Mouse (Mus musculus): ENCODE results near the gene Smpd3.
"Not testable (repeated sequence)": the region's sequence is repeated elsewhere in the genome, so short reads cannot be mapped to it uniquely, and the experiment has no call there.

Gene Smpd3

DNA sequence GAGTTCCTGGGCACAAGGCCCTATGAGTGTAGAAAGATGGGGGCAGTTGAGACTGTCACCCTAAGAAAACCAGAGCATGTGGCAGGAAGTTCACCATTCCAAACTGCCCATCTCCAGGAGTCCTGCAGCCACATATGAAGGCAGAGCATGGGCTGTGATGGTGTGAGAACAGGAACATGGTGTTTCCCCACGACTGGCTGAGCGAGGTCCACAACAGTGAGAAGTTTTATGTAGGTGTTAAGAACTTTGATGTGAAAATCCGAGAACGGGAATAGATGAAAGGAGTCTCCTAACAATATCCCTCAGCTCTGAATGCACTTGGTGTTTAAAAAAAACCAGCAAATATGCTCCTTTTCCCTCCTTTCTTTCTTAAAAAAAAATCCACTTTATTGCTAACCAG, 5.3 kb downstream of the Smpd3 start:
- CTCF ChIA-PET, result no interaction called here

- CTCF ChIA-PET, result no interaction called here
Observed at GRCm38 (mm10) chr8:106326624-106327023, 11.2 kb downstream of the Smpd3 start.

- CTCF ChIA-PET, result no interaction called here
Observed at GRCm38 (mm10) chr8:106321434-106321833, 16.4 kb downstream of the Smpd3 start.

- CTCF ChIA-PET, result no interaction called here
Observed at GRCm38 (mm10) chr8:106320002-106320401, 17.8 kb downstream of the Smpd3 start.

- CTCF ChIA-PET, result interaction anchor here (0.7 kb wide), 1 partner anchor 29 kb away, joined by 6 read pairs; no protein-coding TSS in a partner anchor
Observed at GRCm38 (mm10) chr8:106317091-106317490, 20.7 kb downstream of the Smpd3 start.

DNA sequence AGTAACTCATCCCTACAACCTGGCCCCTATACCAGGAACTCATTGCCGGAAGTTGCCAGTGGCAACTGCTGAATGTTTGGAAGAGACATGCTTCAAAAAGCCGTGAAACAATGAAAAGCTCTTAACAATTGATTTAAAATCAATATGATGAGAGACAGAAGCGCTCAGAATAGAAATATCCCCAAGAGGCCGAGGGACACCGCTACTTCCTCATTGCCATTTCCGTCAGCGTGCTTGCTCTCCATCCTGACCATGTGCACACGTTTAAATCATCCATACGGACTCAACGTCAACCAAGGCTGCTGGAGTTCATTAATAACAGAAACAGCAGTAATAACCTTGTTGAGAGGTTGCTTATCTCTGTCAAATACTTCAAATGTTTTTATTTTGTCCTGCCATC, 21.3 kb downstream of the Smpd3 start:
- CTCF ChIA-PET, result no interaction called here

DNA sequence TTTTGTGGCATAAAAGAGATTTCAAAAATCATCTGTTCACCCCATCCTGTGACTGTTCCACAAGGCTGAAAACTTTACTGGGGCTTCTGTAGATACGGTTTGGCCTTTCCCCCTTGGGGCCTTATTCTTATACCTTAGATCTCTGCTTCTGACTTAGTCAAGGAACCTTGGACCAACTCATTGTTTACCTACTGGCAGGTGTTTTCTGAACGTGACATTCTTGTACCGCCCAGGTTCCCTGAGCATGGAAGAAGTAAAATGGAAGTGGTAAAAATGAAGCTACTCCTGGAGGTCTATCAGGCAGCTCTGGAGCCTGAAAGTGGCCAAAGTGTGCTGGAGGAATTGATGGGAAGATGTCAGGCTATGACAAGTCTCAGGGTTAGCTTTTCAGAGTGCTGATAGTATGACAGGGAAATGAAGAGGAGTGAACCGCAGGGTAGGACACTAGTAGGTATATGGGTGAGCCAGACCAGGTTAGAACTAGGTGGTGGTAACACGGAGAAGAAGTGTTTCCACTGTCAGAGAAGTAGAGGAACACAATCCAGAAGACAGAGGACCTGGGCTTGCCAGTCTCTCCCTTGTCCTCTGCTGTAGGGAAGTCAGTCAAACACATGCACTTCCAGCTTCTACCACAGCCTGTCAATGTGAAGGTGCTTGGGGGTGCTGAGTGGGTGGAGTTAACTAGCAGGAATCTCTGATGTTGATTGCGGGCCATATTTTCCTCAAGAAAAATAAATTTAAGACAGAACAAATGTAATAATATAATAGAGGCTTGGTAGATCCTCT, 22.2 kb downstream of the Smpd3 start:
- CTCF ChIA-PET, result no interaction called here

DNA sequence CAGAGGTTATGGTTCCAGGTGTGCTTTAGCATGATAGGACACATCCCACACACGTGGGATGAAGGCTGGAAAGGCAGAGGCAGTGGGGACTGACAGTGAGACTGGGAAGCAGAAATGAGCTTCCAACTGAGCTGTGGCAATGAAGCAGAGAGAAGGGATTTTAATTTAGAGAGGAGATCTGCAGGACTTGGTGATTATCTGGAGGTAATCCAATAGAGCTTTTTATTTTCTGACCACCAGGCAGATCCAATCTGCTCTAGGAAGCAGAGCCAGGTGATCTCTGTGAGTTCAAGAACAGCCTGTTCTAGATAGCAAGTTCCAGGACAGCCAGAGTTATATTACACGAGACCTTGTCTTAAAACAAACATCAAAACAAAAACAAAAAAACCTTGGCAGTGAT, 24.0 kb downstream of the Smpd3 start:
- CTCF ChIA-PET, result interaction anchor here (0.6 kb wide), 1 partner anchor 18 kb away, joined by 3 read pairs; no protein-coding TSS in a partner anchor

GRCm38 (mm10) chr8:106313120-106313737, 24.6 kb downstream of the Smpd3 start:
- CTCF ChIA-PET, result no interaction called here

DNA sequence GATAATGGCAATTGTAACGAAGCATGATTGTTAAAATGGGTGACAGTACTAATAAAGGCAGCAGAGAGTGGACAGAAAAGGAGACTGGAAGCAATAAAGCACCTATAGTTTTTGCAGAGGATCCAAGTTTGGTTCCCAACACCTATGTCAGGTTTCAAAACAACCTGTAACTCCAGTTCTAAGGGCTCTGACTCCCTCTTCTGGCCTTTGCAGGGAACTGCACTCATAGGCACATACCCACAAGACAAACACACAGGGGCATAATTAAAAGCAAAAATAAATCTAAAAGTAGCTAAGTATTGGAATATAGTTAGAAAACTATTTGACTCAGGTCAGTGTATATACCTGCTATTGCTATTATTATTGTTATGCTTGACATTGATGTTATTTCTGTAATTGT, 25.8 kb downstream of the Smpd3 start:
- CTCF ChIA-PET, result no interaction called here

- CTCF ChIA-PET, result no interaction called here
Observed at GRCm38 (mm10) chr8:106310026-106310652, 27.6 kb downstream of the Smpd3 start.

GRCm38 (mm10) chr8:106308082-106308786, 29.6 kb downstream of the Smpd3 start:
- CTCF ChIA-PET, result not testable (repeated sequence)

DNA sequence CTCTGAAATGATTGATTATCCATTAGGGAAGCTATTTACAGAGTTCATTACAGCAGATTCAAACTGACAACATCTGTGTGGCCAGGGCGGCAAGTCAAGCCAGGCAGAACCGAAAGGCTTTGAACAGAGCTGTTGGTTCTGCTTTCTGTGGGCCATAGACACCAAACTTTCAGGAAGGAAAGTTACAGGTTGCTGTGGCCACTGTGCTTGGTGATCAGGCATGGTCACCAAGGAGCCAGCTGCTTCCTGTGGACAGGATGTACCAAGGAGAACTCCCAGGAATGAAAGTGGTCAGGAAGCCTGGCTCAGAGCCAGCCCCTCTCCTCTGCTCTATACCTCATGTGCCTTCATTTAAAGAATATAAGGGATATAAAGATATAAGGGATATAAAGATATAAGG, 30.2 kb downstream of the Smpd3 start:
- CTCF ChIA-PET, result no interaction called here

GRCm38 (mm10) chr8:106306711-106307248, 31.0 kb downstream of the Smpd3 start:
- CTCF ChIA-PET, result not testable (repeated sequence)

GRCm38 (mm10) chr8:106306076-106306475, 31.7 kb downstream of the Smpd3 start:
- CTCF ChIA-PET, result no interaction called here

DNA sequence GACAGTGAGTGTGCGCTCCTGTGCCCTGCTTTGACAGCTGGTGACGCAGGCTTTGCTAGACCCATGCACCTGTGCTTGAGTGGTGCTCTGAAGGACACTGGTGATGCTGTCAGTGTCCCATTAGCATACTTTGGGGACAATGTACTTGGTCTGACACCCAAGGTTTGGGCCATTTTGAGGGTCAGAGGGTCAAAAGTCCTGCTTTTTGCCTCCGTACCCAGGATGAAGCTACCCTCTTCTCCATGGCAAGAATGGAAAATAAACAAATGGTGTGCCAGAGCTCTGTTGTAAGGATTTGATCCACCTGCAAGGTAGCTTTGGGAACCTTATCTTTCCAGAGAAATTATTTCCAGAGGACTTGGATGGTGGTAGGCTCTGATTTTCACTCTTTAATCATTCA, 32.5 kb downstream of the Smpd3 start:
- CTCF ChIA-PET, result no interaction called here

DNA sequence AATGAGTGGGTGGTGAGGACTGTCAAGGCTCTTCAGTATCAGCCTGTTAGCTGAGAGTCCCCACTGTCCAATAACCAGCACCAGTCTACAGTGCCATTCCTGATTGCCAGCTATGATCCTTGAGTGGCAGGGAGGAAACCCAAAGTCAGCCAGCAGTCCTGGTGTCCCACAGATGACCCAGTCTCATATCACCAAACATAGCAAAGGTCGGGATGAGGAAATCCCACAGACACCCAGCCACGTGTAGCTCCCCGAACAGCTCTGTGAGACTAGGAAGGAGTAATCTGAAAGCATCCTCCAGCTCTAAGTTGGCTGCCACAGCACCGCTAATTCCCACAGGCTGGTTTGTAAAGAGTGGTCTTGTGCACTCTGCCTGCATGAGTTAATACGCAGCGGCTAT, 33.5 kb downstream of the Smpd3 start:
- CTCF ChIA-PET, result no interaction called here

GRCm38 (mm10) chr8:106300739-106301715, 36.8 kb downstream of the Smpd3 start:
- CTCF ChIA-PET, result no interaction called here

GRCm38 (mm10) chr8:106299686-106300085, 38.1 kb downstream of the Smpd3 start:
- CTCF ChIA-PET, result interaction anchor here (0.6 to 0.7 kb wide), 3 partner anchors 10 to 102 kb away, joined by 3 to 4 read pairs (median 3); no protein-coding TSS in a partner anchor

DNA sequence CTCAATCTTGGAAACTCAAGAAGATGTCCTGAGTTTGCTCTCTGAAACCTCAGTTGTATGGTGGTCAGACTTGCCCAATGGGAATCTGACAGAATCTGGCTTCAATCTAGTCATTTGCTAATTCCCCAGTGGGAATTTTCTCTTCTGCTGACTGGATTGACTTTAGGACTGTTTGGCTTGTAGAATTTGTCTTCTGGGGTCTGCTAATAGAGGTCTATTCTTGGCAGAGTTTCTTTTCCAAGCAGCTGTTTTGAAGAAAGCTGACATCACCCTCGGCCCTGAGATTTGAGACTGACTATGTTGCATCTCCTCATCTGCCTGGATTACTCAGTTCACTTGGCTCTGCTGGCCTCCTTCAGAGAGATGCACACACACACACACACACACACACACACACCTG, 38.9 kb downstream of the Smpd3 start:
- CTCF ChIA-PET, result no interaction called here

GRCm38 (mm10) chr8:106298261-106298660, 39.5 kb downstream of the Smpd3 start:
- CTCF ChIA-PET, result no interaction called here
